Mouse (Mus musculus): ENCODE measurements around the gene Prkd2. TPM values are rescaled to one million over a fixed set of nuclear protein-coding genes. Genes with fewer than 3 reads are reported as not detected.
A peak's percentile ranks its signal among the peaks of the same experiment; 100 is the strongest.

Prkd2 gene
- polyA plus RNA-seq, 1 experiment: 97.2 TPM

DNA sequence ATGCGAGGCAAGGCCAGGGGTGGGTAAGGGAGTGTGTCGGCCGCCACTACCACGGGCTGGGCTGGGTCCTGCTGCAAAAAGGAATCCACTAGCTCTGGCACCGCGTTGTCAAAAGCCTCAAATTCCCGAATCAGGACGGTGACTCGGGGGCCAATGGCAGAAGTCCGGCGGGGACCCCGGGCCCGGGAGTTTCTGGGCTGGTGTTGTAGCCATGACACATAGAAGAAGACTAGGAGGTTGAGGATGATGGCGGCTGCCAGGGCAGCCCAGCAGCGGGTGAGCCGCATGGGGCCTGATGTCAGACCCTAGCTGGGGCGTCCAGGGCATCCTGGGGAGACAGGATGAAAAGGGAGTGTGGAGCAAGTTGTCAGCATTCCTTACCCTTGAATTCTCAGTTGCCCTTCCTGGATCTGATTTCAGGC lies 31.0 kb upstream of the Prkd2 start:
- no peak overlapping the region for H3K4me3 ChIP-seq (replicated peaks; ENCODE audit: extremely low read depth, low read depth, low read length)
- DNase-seq: no peak
- TF ChIP-seq POLR2A (IDR thresholded peaks at IDR 0.05; ENCODE audit: borderline replicate concordance, extremely low read depth, low read depth, low read length) (no peak), CTCF (IDR thresholded peaks at IDR 0.05; ENCODE audit: insufficient read depth, low read length) (no peak)
- H3K4me1 ChIP-seq (ENCODE audit: control insufficient read depth, insufficient read depth, low read length): no peaks in the 10 kb centered on the region
- 80% methylated on average over 17 of the region's 17 CpGs for WGBS

DNA sequence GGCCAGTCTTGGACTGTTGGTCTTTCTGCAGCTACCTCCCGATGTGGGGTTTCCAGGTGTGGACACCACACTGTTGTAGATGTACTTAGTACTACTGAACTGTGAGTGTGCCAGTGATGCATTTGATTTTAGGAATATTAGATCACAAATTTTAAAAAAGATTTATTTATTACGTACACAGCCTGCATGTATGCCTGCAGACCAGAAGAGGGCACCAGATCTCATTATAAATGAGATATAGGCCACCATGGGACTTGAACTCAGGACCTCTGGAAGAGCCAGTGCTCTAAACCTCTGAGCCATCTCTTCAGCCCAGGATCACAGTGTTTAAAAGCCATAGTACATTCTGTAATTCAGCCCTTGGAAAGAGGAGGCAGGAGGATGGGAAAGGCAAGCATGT lies 30.2 kb upstream of the Prkd2 start:
- Histone ChIP-seq H3K4me3 (replicated peaks; ENCODE audit: extremely low read depth, low read depth, low read length) (no peak overlapping the region), H3K4me1 (ENCODE audit: control insufficient read depth, insufficient read depth, low read length) (peaks cover 2% of the 10 kb centered on the region)
- WGBS: 80% methylated on average over 2 of the region's 2 CpGs
- DNase-seq: no peak
- no peak for TF ChIP-seq POLR2A (IDR thresholded peaks at IDR 0.05; ENCODE audit: borderline replicate concordance, extremely low read depth, low read depth, low read length)
- TF ChIP-seq CTCF (IDR thresholded peaks at IDR 0.05; ENCODE audit: insufficient read depth, low read length): no peak

DNA sequence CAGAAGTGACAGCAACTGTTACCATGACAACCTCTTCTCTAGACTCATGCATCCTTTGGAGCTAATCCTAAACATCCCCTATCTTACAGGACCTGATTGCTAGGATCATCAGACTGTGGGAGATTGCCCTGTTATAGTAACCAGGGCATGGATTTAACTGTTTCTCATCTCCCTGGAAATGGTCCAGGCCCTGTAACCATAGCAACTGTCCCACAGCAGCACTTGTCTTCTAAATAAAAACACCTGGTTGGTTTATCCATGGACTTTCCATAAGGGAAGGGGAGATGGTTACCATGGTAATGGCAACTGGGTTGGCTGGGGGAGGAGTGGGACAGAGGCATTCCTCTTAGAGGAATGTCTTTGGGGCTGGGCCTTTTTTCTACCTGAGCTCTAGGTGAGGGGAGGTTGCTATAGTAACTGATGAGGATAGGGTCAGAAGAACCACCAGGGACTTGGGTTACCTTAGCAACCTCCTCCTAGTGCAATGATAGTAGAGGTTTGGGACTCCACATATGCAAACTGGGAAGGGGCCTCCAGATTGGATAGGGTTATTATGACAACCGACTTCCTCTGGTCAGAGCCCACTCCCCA lies 27.3 kb upstream of the Prkd2 start, which contains the start of gene Strn4:
Gene Strn4, plus strand, starts transcription at position 539 of the 591 bp plus-strand sequence.
- WGBS: 15% methylated on average over 1 of the region's 1 CpGs
- TF ChIP-seq CTCF (IDR thresholded peaks at IDR 0.05; ENCODE audit: insufficient read depth, low read length) (no peak), POLR2A (IDR thresholded peaks at IDR 0.05; ENCODE audit: borderline replicate concordance, extremely low read depth, low read depth, low read length) (no peak)
- Histone ChIP-seq H3K4me3 (replicated peaks; ENCODE audit: extremely low read depth, low read depth, low read length) (peak within 1 kb of the TSS; percentile 92), H3K4me1 (ENCODE audit: control insufficient read depth, insufficient read depth, low read length) (peaks cover 16% of the 10 kb centered on the region)
- no peak for DNase-seq

DNA sequence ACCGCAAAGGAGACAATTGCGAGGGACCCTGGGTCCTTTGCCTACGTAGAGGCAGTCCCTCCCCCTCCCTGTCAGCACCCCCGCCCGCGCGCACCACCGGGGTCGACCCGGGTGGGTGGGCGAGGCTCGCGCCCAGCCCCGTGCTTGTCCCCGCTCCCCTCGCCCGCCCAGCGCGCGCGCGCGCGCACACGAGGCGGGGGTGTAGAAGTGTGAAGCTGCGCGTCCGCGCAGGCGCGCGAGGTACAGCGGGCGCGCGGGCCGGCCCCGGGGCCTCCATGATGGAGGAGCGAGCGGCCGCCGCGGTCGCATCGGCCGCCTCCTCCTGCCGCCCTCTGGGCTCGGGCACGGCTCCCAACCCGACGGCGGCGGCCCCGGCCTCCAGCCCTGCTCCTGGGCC lies 26.6 kb upstream of the Prkd2 start:
- peak; percentile 46; the same call in 1 of the 2 replicates for TF ChIP-seq POLR2A (IDR thresholded peaks at IDR 0.05; ENCODE audit: borderline replicate concordance, extremely low read depth, low read depth, low read length)
- TF ChIP-seq CTCF (IDR thresholded peaks at IDR 0.05; ENCODE audit: insufficient read depth, low read length): no peak
- peaks cover 19% of the 10 kb centered on the region for H3K4me1 ChIP-seq (ENCODE audit: control insufficient read depth, insufficient read depth, low read length)
- H3K4me3 ChIP-seq (replicated peaks; ENCODE audit: extremely low read depth, low read depth, low read length): peak overlapping the region; percentile 92
- WGBS: under 1% methylated on average over 55 of the region's 55 CpGs
- DNase-seq: no peak

DNA sequence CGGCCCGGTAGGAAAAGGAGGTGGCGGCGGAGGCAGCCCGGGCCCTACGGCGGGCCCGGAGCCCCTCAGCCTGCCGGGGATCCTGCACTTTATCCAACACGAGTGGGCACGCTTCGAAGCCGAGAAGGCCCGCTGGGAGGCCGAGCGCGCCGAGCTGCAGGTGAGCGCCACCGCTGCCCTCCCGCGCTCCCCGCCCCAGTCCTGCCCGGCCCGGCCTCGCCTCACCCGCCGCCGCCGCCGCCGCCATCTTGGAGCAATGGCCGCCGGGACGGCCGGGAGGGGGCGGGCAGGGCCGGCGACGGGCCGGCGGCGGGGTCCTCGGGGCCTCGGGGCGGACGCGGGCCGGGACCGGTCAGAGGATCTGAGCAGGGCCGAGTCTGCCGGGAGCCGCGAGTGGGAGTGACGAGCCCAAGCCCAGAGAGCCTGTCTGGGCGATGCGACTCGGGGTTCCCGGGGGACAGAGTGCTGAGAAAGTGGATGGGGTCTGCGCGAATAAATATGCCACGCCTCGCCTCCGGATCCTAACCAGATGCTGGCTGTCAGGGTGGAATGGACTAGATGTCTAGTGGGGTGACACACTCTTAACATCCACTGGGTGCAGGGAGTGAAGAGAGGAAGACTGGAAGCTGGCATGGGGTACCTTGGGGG lies 26.1 kb upstream of the Prkd2 start, which contains the start of gene Fkrp:
Gene Fkrp, minus strand, starts transcription at position 258 of the 648 bp plus-strand sequence.
- Histone ChIP-seq H3K4me1 (ENCODE audit: control insufficient read depth, insufficient read depth, low read length) (peaks cover 20% of the 10 kb centered on the region), H3K4me3 (replicated peaks; ENCODE audit: extremely low read depth, low read depth, low read length) (peak within 1 kb of the TSS; percentile 92)
- 2% methylated on average over 46 of the region's 64 CpGs for WGBS
- TF ChIP-seq POLR2A (IDR thresholded peaks at IDR 0.05; ENCODE audit: borderline replicate concordance, extremely low read depth, low read depth, low read length): no peak
- TF ChIP-seq CTCF (IDR thresholded peaks at IDR 0.05; ENCODE audit: insufficient read depth, low read length): no peak
- peak; percentile 76 for DNase-seq

DNA sequence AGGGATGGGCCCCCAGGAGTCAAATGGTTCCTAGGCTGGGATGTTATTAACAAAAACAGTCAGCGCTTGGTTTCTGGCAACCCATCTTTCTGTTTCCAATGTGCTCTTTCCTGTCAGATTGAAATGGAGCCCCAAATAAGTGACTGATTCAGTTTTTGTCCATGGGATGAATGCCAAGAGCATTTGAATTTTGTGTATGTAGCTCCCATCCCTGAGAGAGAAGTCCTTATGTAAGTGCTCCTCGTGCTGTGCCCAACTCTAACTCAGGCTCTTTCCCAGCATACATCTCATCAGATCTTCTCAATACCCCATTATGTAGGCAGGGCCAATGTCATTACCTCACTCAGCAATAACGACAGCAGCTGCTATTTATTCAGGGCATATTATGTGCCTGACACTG lies 25.0 kb upstream of the Prkd2 start:
- no peak overlapping the region for H3K4me3 ChIP-seq (replicated peaks; ENCODE audit: extremely low read depth, low read depth, low read length)
- no peak for DNase-seq
- peaks cover 20% of the 10 kb centered on the region for H3K4me1 ChIP-seq (ENCODE audit: control insufficient read depth, insufficient read depth, low read length)
- 16% methylated on average over 3 of the region's 3 CpGs for WGBS
- TF ChIP-seq CTCF (IDR thresholded peaks at IDR 0.05; ENCODE audit: insufficient read depth, low read length) (no peak), POLR2A (IDR thresholded peaks at IDR 0.05; ENCODE audit: borderline replicate concordance, extremely low read depth, low read depth, low read length) (no peak)

DNA sequence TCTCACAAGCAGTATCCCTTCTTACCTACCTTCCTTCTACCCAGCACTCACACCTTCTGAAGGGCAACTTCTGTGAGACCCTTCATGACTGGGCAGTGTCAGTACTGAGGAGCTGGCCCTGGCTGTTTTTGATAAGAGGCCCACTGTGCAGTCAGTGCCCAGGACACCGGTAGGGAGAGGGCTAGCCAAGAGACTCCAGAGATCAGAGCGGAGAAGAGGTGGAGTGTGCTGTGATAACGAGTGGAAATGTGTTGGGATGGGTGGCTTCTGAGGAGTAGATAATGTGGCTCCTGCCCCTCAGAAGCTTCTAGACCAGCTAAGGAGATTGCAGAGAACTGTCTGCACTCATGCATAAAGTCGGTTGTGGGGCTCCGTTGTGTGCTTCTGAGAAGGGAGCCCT lies 22.9 kb upstream of the Prkd2 start:
- no peak for TF ChIP-seq POLR2A (IDR thresholded peaks at IDR 0.05; ENCODE audit: borderline replicate concordance, extremely low read depth, low read depth, low read length)
- TF ChIP-seq CTCF (IDR thresholded peaks at IDR 0.05; ENCODE audit: insufficient read depth, low read length): no peak
- Histone ChIP-seq H3K4me1 (ENCODE audit: control insufficient read depth, insufficient read depth, low read length) (peaks cover 20% of the 10 kb centered on the region), H3K4me3 (replicated peaks; ENCODE audit: extremely low read depth, low read depth, low read length) (no peak overlapping the region)
- no peak for DNase-seq
- 69% methylated on average over 5 of the region's 5 CpGs for WGBS

DNA sequence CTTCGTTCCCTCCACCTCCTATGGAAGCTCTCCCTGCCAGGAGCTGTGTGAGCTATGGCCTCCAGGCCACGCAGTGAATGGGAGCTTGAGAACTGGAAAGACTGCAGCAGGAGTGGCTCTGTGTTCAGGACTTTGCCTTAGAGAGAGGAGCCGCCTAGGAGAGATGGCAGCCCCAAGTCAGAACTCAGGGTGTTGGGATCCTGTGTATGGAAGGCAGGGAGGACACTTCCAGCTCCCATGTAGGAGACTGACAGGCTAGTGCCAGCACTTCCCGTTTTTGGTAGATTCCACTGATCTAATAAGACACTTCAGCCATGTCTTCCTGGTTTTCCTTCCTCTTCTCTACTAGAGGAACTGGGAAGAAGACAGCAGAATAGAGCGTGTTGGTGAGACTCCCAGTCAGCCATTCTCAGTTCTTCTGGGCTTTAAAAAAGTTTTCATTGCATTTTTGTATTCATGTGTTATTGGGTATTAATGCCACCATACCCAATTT lies 22.4 kb upstream of the Prkd2 start:
- WGBS: 35% methylated on average over 5 of the region's 5 CpGs
- TF ChIP-seq CTCF (IDR thresholded peaks at IDR 0.05; ENCODE audit: insufficient read depth, low read length): no peak
- TF ChIP-seq POLR2A (IDR thresholded peaks at IDR 0.05; ENCODE audit: borderline replicate concordance, extremely low read depth, low read depth, low read length): no peak
- DNase-seq: no peak
- Histone ChIP-seq H3K4me3 (replicated peaks; ENCODE audit: extremely low read depth, low read depth, low read length) (no peak overlapping the region), H3K4me1 (ENCODE audit: control insufficient read depth, insufficient read depth, low read length) (peaks cover 20% of the 10 kb centered on the region)

DNA sequence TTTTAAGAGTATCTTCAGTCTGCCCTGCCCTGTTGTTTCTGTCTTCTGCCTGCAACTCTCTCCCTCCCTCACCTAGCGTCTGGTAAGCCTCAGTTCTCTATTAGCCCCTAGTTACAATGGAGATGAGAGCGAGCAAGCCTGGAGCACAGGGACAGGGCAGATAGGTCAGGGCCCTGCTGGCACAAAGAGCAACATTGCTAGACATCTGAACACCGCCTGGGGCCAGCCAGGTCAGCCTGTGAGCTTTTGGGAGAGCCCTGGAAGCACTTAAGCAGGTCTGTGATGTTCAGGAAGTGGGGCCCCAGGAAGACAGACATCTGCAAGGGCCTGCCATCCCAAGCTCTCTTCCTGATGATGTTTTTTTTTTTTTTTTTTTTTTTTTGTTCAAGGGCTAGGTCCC lies 21.6 kb upstream of the Prkd2 start:
- Histone ChIP-seq H3K4me3 (replicated peaks; ENCODE audit: extremely low read depth, low read depth, low read length) (no peak overlapping the region), H3K4me1 (ENCODE audit: control insufficient read depth, insufficient read depth, low read length) (peaks cover 23% of the 10 kb centered on the region)
- TF ChIP-seq CTCF (IDR thresholded peaks at IDR 0.05; ENCODE audit: insufficient read depth, low read length): no peak
- no peak for TF ChIP-seq POLR2A (IDR thresholded peaks at IDR 0.05; ENCODE audit: borderline replicate concordance, extremely low read depth, low read depth, low read length)
- 51% methylated on average over 3 of the region's 3 CpGs for WGBS
- DNase-seq: no peak

DNA sequence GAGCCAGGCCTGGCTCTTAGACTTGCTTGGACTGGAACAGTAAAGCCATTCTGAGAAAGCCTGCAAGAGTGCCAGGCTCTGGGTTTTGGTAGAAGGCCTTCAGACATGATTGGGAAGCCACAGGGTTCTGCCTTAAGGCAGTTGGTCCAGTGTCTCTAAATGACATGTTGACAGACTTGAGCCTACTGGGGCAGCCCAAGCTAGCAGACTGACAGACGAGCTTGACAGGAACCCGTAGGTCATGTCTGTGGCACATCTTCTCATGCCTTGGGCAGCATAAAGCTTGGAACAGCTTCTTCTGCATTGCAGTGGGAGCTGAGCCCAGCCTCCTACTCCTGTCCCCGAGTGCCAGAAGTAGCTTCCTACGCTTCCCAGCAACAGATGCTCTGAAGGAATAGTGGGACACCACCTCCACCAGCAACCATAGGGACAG lies 21.0 kb upstream of the Prkd2 start:
- TF ChIP-seq CTCF (IDR thresholded peaks at IDR 0.05; ENCODE audit: insufficient read depth, low read length) (no peak), POLR2A (IDR thresholded peaks at IDR 0.05; ENCODE audit: borderline replicate concordance, extremely low read depth, low read depth, low read length) (no peak)
- 53% methylated on average over 4 of the region's 4 CpGs for WGBS
- DNase-seq: no peak
- Histone ChIP-seq H3K4me1 (ENCODE audit: control insufficient read depth, insufficient read depth, low read length) (peaks cover 27% of the 10 kb centered on the region), H3K4me3 (replicated peaks; ENCODE audit: extremely low read depth, low read depth, low read length) (no peak overlapping the region)
